Mouse (Mus musculus): ENCODE results near the gene Sgms2. TPM values are rescaled to one million over a fixed set of nuclear protein-coding genes. Genes with fewer than 3 reads are reported as not detected.

The Sgms2 gene
- polyA plus RNA-seq, 1 experiment from 2014 or later, result 0.57 TPM

GRCm38 (mm10) chr3:131335117-131335547, 156.1 kb downstream of the Sgms2 start:
- Histone ChIP-seq H3K9ac (peak overlapping the region; percentile 41), H3K27me3 (replicated peaks) (no peaks in the 10 kb centered on the region), H3K27ac (replicated peaks) (0 out of 2 replicates have a peak overlapping the region, but pooled peaks have one; percentile 63), H3K9me3 (no peaks in the 10 kb centered on the region), H3K4me3 (peak overlapping the region; percentile 35), H3K4me1 (peaks cover 22% of the 10 kb centered on the region), H3K4me2 (peak overlapping the region; percentile 70), H3K36me3 (no peaks in the 10 kb centered on the region)
- WGBS, result 45% methylated on average over 8 of the region's 8 CpGs
- ATAC-seq (ENCODE audit: extremely low read depth, insufficient number of reproducible peaks, low FRiP score, low TSS enrichment), result no peak

- Histone ChIP-seq H3K36me3 (no peaks in the 10 kb centered on the region), H3K27me3 (replicated peaks) (no peaks in the 10 kb centered on the region; the same call in 1 of the 2 replicates), H3K4me1 (no peaks in the 10 kb centered on the region), H3K4me2 (no peak overlapping the region), H3K4me3 (no peak overlapping the region), H3K9me3 (no peaks in the 10 kb centered on the region), H3K27ac (replicated peaks) (no peak overlapping the region), H3K9ac (no peak overlapping the region)
- ATAC-seq (ENCODE audit: extremely low read depth, insufficient number of reproducible peaks, low FRiP score, low TSS enrichment), result no peak
- 77% methylated on average over 7 of the region's 7 CpGs for WGBS
Measured at GRCm38 (mm10) chr3:131327189-131327588, 164.0 kb downstream of the Sgms2 start.

GRCm38 (mm10) chr3:131326637-131327036, 164.6 kb downstream of the Sgms2 start:
- ATAC-seq (ENCODE audit: extremely low read depth, insufficient number of reproducible peaks, low FRiP score, low TSS enrichment), result no peak
- no peak overlapping the region for H3K27ac ChIP-seq (replicated peaks)

DNA sequence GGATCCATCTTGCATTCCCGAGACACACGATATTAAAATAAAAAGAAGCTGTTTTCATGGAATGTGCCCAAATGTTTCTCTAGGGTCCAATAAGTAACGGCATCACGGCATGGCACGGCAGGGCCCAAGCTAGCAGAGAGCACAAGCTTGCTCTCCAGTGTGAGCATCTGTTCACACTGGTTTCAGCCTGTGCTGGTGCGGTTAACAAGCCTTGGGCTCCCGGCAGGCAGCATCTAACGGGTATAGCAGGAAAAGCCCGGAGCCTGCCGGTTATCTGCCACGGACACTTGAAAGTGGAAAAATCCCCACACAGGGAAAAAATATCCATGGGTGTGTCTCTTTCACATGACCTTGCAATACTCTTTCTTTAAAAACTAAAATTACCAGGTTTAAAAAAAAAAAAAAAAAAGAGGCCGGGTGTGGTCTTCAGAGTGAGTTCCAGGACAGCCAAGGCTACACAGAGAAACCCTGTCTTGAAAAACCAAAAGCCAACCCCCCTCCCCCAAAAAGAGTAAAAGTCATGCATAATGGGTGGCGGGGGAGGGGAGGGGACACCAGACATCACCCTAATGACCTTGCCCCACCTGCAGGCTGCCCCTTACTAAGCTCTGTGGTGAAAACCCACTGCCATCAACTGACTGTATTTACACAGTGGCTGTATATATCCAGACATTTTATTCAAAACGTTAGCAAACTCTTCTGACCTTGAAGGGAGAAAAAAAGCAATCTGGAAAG, 169.0 kb downstream of the Sgms2 start:
- Histone ChIP-seq H3K27me3 (replicated peaks) (peaks cover 12% of the 10 kb centered on the region; the same call in 1 of the 2 replicates), H3K9me3 (no peaks in the 10 kb centered on the region), H3K36me3 (no peaks in the 10 kb centered on the region), H3K4me1 (0 out of 2 replicates have a peak, but pooled peaks cover 4% of the 10 kb centered on the region), H3K4me2 (no peak overlapping the region), H3K4me3 (no peak overlapping the region), H3K27ac (replicated peaks) (no peak overlapping the region), H3K9ac (no peak overlapping the region)
- ATAC-seq (ENCODE audit: extremely low read depth, insufficient number of reproducible peaks, low FRiP score, low TSS enrichment), result no peak
- 58% methylated on average over 14 of the region's 14 CpGs for WGBS

More at GRCm38 (mm10) chr3:131326637-131327036, 164.6 kb downstream of the Sgms2 start:
- Histone ChIP-seq H3K27me3 (replicated peaks) (peaks cover 5% of the 10 kb centered on the region; the same call in 1 of the 2 replicates), H3K4me3 (no peak overlapping the region), H3K4me1 (no peaks in the 10 kb centered on the region), H3K9me3 (no peaks in the 10 kb centered on the region), H3K9ac (no peak overlapping the region), H3K36me3 (no peaks in the 10 kb centered on the region), H3K4me2 (no peak overlapping the region)
- 80% methylated on average over 4 of the region's 4 CpGs for WGBS

DNA sequence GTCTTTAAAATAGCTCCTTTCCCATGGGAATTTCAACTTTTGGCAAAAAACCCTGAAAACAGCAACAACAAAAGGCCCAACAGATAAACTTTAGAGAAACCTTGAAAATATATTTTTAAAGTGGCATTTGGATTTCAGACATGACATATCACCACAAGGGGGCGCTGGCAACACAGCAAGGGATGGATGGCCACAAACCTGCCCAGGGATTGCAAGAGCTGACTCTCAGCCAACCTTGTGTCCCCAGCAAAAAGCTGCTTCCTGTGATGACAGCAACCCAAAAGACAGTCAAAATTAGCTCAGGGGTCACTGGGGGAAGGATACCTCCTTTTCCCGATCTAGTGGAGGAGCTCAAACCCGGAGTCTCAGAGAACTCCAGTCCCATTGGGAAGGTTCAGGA, 171.0 kb downstream of the Sgms2 start:
- H3K9ac ChIP-seq, result no peak overlapping the region
- no peaks in the 10 kb centered on the region for H3K9me3 ChIP-seq
- no peak overlapping the region for H3K27ac ChIP-seq (replicated peaks)
- 6% methylated on average over 3 of the region's 3 CpGs for WGBS
- peaks cover 14% of the 10 kb centered on the region for H3K4me1 ChIP-seq
- H3K36me3 ChIP-seq, result no peaks in the 10 kb centered on the region
- H3K4me3 ChIP-seq, result no peak overlapping the region
- ATAC-seq (ENCODE audit: extremely low read depth, insufficient number of reproducible peaks, low FRiP score, low TSS enrichment), result no peak
- H3K27me3 ChIP-seq (replicated peaks), result peaks cover 12% of the 10 kb centered on the region; the same call in 1 of the 2 replicates
- no peak overlapping the region for H3K4me2 ChIP-seq

DNA sequence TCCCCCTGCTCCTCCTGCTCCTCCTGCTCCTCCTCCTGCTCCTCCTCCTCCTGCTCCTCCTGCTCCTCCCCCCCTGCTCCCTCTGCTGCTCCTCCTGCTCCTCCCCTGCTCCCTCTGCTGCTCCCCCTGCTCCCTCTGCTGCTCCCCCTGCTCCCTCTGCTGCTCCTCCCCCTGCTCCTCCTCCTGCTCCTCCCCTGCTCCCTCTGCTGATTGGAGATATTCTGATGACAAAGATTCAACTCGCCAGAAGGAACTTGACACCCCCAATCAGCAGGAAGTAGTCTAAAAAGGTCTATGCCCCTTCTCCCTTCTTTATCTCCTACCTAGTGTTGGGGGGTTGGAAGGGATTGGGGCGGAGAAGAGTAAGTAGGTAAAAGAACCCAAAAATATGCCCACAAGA, 173.0 kb downstream of the Sgms2 start:
- Histone ChIP-seq H3K4me3 (no peak overlapping the region), H3K27ac (replicated peaks) (no peak overlapping the region), H3K4me2 (no peak overlapping the region), H3K36me3 (no peaks in the 10 kb centered on the region), H3K9ac (no peak overlapping the region), H3K9me3 (no peaks in the 10 kb centered on the region), H3K27me3 (replicated peaks) (peaks cover 12% of the 10 kb centered on the region; the same call in 1 of the 2 replicates), H3K4me1 (peaks cover 17% of the 10 kb centered on the region)
- 35% methylated on average over 2 of the region's 2 CpGs for WGBS
- no peak for ATAC-seq (ENCODE audit: extremely low read depth, insufficient number of reproducible peaks, low FRiP score, low TSS enrichment)

- Histone ChIP-seq H3K27ac (replicated peaks) (no peak overlapping the region), H3K9me3 (no peaks in the 10 kb centered on the region), H3K4me3 (no peak overlapping the region), H3K9ac (no peak overlapping the region), H3K27me3 (replicated peaks) (peaks cover 12% of the 10 kb centered on the region; the same call in 1 of the 2 replicates), H3K4me1 (peaks cover 17% of the 10 kb centered on the region), H3K4me2 (no peak overlapping the region), H3K36me3 (no peaks in the 10 kb centered on the region)
- WGBS, result 93% methylated on average over 1 of the region's 1 CpGs
- ATAC-seq (ENCODE audit: extremely low read depth, insufficient number of reproducible peaks, low FRiP score, low TSS enrichment), result no peak
Measured at GRCm38 (mm10) chr3:131317126-131317525, 174.1 kb downstream of the Sgms2 start.

- peak overlapping the region; percentile 22 for H3K4me3 ChIP-seq
- H3K4me1 ChIP-seq, result peaks cover 17% of the 10 kb centered on the region
- WGBS, result 53% methylated on average over 4 of the region's 4 CpGs
- peak overlapping the region; percentile 58 for H3K4me2 ChIP-seq
- no peak for ATAC-seq (ENCODE audit: extremely low read depth, insufficient number of reproducible peaks, low FRiP score, low TSS enrichment)
- 0 out of 2 replicates have a peak overlapping the region, but pooled peaks have one; percentile 52 for H3K9ac ChIP-seq
- H3K27ac ChIP-seq (replicated peaks), result no peak overlapping the region
- no peaks in the 10 kb centered on the region for H3K36me3 ChIP-seq
- H3K9me3 ChIP-seq, result no peaks in the 10 kb centered on the region
- peaks cover 4% of the 10 kb centered on the region; the same call in 1 of the 2 replicates for H3K27me3 ChIP-seq (replicated peaks)
Measured at GRCm38 (mm10) chr3:131315957-131316510, 175.2 kb downstream of the Sgms2 start.

DNA sequence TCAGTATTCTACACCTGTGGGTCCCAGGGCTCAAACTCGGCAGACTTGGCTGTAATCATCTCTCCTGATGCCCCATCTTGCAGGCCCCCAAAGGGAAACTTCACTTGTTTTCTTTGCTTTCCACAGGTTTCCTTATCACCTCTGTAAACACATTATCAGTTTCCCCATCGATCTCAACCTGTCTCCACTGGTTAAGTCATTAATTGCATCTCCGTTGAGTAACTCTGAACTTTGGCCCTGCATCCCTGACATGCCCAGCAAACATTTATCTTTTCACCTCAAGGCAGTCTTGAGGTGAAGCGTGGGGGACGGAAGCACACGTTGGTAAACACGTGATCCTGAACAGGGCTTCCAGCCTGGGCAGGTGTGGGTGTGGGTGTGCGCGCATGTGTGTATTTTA, 178.9 kb downstream of the Sgms2 start:
- no peak overlapping the region for H3K27ac ChIP-seq (replicated peaks)
- no peaks in the 10 kb centered on the region; the same call in 1 of the 2 replicates for H3K27me3 ChIP-seq (replicated peaks)
- no peak overlapping the region for H3K4me2 ChIP-seq
- no peak overlapping the region for H3K4me3 ChIP-seq
- H3K9me3 ChIP-seq, result peaks cover 26% of the 10 kb centered on the region
- 59% methylated on average over 9 of the region's 9 CpGs for WGBS
- H3K9ac ChIP-seq, result no peak overlapping the region
- ATAC-seq (ENCODE audit: extremely low read depth, insufficient number of reproducible peaks, low FRiP score, low TSS enrichment), result no peak
- peaks cover 13% of the 10 kb centered on the region for H3K4me1 ChIP-seq
- no peaks in the 10 kb centered on the region for H3K36me3 ChIP-seq

DNA sequence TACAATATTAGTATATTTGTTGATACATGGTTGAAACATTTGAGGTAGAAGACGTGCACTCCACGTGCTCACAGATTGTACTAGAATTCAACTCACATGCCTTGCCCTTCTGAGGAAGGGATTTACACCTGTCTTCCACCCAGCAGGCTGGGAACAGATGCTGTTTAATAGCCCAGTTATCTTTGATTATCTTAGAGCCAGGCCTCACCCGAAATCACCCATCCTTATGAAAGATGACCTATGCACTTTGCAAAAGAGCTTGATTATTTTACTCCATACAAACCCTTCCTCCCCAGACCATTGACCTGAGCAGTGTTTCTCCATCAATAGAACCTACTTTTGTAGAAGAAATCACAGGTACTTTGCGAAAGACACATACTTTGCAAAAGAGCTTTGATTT, 180.6 kb downstream of the Sgms2 start:
- ATAC-seq (ENCODE audit: extremely low read depth, insufficient number of reproducible peaks, low FRiP score, low TSS enrichment), result no peak
- 78% methylated on average over 4 of the region's 4 CpGs for WGBS
- no peaks in the 10 kb centered on the region for H3K27me3 ChIP-seq (replicated peaks)
- no peak overlapping the region for H3K4me2 ChIP-seq
- H3K4me1 ChIP-seq, result peaks cover 6% of the 10 kb centered on the region
- peaks cover 26% of the 10 kb centered on the region for H3K9me3 ChIP-seq
- H3K9ac ChIP-seq, result no peak overlapping the region
- H3K27ac ChIP-seq (replicated peaks), result no peak overlapping the region
- H3K4me3 ChIP-seq, result no peak overlapping the region
- H3K36me3 ChIP-seq, result no peaks in the 10 kb centered on the region

DNA sequence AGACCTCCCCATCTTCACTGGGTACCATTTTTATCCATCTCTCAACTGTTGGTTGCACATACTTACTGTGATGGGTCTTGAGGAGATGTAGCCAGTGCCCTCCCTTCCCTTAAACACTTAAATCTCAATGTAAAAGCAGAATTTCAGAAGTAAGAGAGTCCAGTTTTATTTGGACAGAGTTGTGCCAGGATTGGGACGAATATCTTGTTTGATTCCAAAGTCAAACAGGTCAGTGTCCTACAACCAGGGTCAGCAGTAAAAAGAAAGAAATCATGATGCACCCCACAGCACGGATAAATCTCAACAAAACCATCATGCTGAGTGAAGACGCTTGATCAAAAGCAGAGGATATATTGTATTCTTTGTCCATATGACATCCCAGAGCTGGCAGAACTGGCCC, 183.4 kb downstream of the Sgms2 start:
- Histone ChIP-seq H3K27ac (replicated peaks) (no peak overlapping the region), H3K9me3 (peaks cover 26% of the 10 kb centered on the region), H3K4me1 (0 out of 2 replicates have a peak, but pooled peaks cover 2% of the 10 kb centered on the region), H3K9ac (no peak overlapping the region), H3K27me3 (replicated peaks) (0 out of 2 replicates have a peak, but pooled peaks cover 7% of the 10 kb centered on the region), H3K4me2 (no peak overlapping the region), H3K4me3 (no peak overlapping the region), H3K36me3 (no peaks in the 10 kb centered on the region)
- no peak for ATAC-seq (ENCODE audit: extremely low read depth, insufficient number of reproducible peaks, low FRiP score, low TSS enrichment)
- 82% methylated on average over 3 of the region's 3 CpGs for WGBS
